ENCODE assay signal across 20 mouse cellular contexts in the genomic region with DNA sequence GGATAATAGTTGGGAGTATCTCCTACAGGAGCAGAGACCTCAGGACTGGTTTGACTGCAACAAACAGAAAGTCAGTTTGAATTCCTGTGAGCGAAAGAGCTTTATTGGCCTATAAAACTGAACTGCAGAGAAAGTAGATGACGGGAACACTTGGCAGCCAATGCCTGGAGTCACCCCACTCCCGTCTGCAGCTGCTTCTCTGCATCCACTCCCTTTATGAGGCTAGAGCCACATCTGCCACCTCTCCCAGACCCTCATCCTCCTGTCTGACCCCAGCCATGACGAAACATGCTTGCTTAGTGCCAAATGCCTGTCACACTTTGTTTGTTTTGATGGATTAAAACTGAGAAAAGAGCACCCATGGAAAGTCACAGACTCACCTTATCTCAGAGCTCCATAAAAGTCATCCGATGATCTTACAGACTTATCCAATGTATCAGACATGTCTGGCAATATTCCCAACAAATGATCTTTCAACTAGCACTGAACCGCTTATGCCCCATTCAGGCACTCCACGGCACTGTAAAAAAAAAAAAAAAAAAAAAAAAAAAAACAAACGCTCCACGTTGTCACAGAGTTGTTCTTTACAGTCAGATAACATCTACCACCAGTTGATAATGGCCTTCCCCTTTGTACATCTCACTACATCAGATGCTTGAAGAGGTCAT. TPM values are rescaled to one million over a fixed set of nuclear protein-coding genes. Genes with fewer than 3 reads are reported as not detected.
A peak's percentile ranks its signal among the peaks of the same experiment; 100 is the strongest.
DNase-seq lines count a peak whose midpoint lies in the region; ATAC-seq and TF ChIP-seq lines count a peak whose summit lies in the region.
"Had no signal": no experiment of that assay in that cellular context is flagged by ENCODE, and none has a peak within 500 bp of the region (broad histone marks: within the 10 kb centered on the region; RNA-seq: fewer than 3 reads in every experiment).

No protein-coding gene starts in this region.

- ATAC-seq in limb, embryonic 13.5 days (ENCODE audit: low FRiP score, low read depth), result peak; percentile 79
- no peak for ATAC-seq in megakaryocyte progenitor cell, adult 5-6 weeks (replicated peaks; ENCODE audit: poor library complexity)
- ATAC-seq: forebrain, embryonic 15.5 days had no signal

- 30% methylated on average over 9 of the region's 9 CpGs for WGBS in limb, embryonic 13.5 days

- H3K36me3 ChIP-seq in MEL (ENCODE audit: control insufficient read depth in 1 of 2, insufficient read depth in 2 of 2, low read length in 2 of 2), result peaks cover 0 to 13% of the 10 kb centered on the region in 2 experiments; a peak in 2 of 4 replicates
- no peaks in the 10 kb centered on the region for H3K36me3 ChIP-seq in limb, embryonic 13.5 days
- H3K36me3 ChIP-seq: forebrain, embryonic 15.5 days; hindbrain, embryonic 12.5 days; liver, embryonic 15.5 days; midbrain, embryonic 10.5 days; neural tube, embryonic 13.5 days had no signal

- no peak overlapping the region for H3K9ac ChIP-seq in MEL (ENCODE audit: control insufficient read depth, low read depth, low read length, poor library complexity, severe bottlenecking)
- H3K9ac ChIP-seq in limb, embryonic 13.5 days, result no peak overlapping the region
- H3K9ac ChIP-seq: forebrain, embryonic 15.5 days; hindbrain, embryonic 12.5 days; liver, embryonic 15.5 days; neural tube, embryonic 13.5 days had no signal

- H3K9me3 ChIP-seq in MEL (replicated peaks; ENCODE audit: insufficient read depth, low read length), result no peaks in the 10 kb centered on the region
- no peaks in the 10 kb centered on the region for H3K9me3 ChIP-seq in limb, embryonic 13.5 days
- H3K9me3 ChIP-seq: forebrain, embryonic 15.5 days; hindbrain, embryonic 12.5 days; liver, embryonic 15.5 days; midbrain, embryonic 10.5 days; neural tube, embryonic 13.5 days had no signal

- H3K27ac ChIP-seq in MEL (ENCODE audit: control insufficient read depth, low read depth, low read length), result no peak overlapping the region
- H3K27ac ChIP-seq in limb, embryonic 13.5 days, result peak overlapping the region; percentile 59; the same call in 1 of the 2 replicates
- H3K27ac ChIP-seq: forebrain, embryonic 15.5 days; heart, adult 2 months; hindbrain, embryonic 12.5 days; liver, embryonic 15.5 days; midbrain, embryonic 10.5 days; neural tube, embryonic 13.5 days had no signal

- no peak for TF ChIP-seq RAD21 in MEL (IDR thresholded peaks at IDR 0.05; ENCODE audit: low read depth, low read length)

- H3K4me2 ChIP-seq in limb, embryonic 13.5 days (replicated peaks), result peak overlapping the region; percentile 21
- H3K4me2 ChIP-seq: forebrain, embryonic 15.5 days; hindbrain, embryonic 12.5 days; liver, embryonic 15.5 days; neural tube, embryonic 13.5 days had no signal

- peak; percentile 14 for DNase-seq in adrenal gland, postnatal 10 days
- DNase-seq in adrenal gland, postnatal 4 days (ENCODE audit: low spot score in 2 of 2), result no peak
- peak; percentile 20 for DNase-seq in kidney, postnatal 10 days
- no peak for DNase-seq in kidney, postnatal 25 days
- DNase-seq in MEL (ENCODE audit: low read depth, low spot score), result no peak
- DNase-seq in cerebellum, postnatal 10 days, result no peak
- DNase-seq: cerebellum, adult 11-12 months; cerebellum, postnatal 36 days; heart, adult 2 months; kidney, adult 11 months; layer of hippocampus, postnatal 36 days; thymus, postnatal 36 days had no signal

- peaks cover 3 to 12% of the 10 kb centered on the region in 2 experiments; a peak in 3 of 4 replicates for H3K4me1 ChIP-seq in MEL (ENCODE audit: control insufficient read depth in 1 of 2, insufficient read depth in 2 of 2, low read length in 2 of 2)
- H3K4me1 ChIP-seq in limb, embryonic 13.5 days, result peaks cover 25% of the 10 kb centered on the region
- H3K4me1 ChIP-seq: forebrain, embryonic 15.5 days; hindbrain, embryonic 12.5 days; liver, embryonic 15.5 days; midbrain, embryonic 10.5 days; neural tube, embryonic 13.5 days had no signal

- no peaks in the 10 kb centered on the region for H3K79me2 ChIP-seq in MEL (ENCODE audit: control insufficient read depth, insufficient read depth, low read length, poor library complexity)

- no peak for TF ChIP-seq EP300 in MEL (IDR thresholded peaks at IDR 0.05; ENCODE audit: low read depth in 1 of 2, low read length in 2 of 2)

- H3K4me3 ChIP-seq in MEL (ENCODE audit: control insufficient read depth in 1 of 2, insufficient read depth in 1 of 2, low read depth in 2 of 2, low read length in 2 of 2), result no peak overlapping the region
- H3K4me3 ChIP-seq in limb, embryonic 13.5 days, result no peak overlapping the region
- H3K4me3 ChIP-seq: erythroblast, embryonic 14.5 days; forebrain, embryonic 15.5 days; heart, adult 2 months; hindbrain, embryonic 12.5 days; liver, embryonic 15.5 days; midbrain, embryonic 10.5 days; neural tube, embryonic 13.5 days had no signal

- TF ChIP-seq CTCF in MEL (IDR thresholded peaks at IDR 0.05 in 2 of 3, conservative IDR thresholded peaks at IDR 0.05 in 1 of 3; ENCODE audit: control insufficient read depth in 1 of 3, insufficient read depth in 1 of 3, low read depth in 2 of 3, low read length in 3 of 3, poor library complexity in 1 of 3, severe bottlenecking in 1 of 3), result no peak

- no peaks in the 10 kb centered on the region for H3K27me3 ChIP-seq in MEL (ENCODE audit: control insufficient read depth in 1 of 2, insufficient read depth in 2 of 2, low read length in 2 of 2)
- H3K27me3 ChIP-seq in limb, embryonic 13.5 days, result no peaks in the 10 kb centered on the region
- H3K27me3 ChIP-seq: forebrain, embryonic 15.5 days; hindbrain, embryonic 12.5 days; liver, embryonic 15.5 days; neural tube, embryonic 13.5 days had no signal

- no peak for TF ChIP-seq POLR2A in MEL (IDR thresholded peaks at IDR 0.05; ENCODE audit: control insufficient read depth in 1 of 2, insufficient read depth in 1 of 2, low read depth in 1 of 2, low read length in 2 of 2, poor library complexity in 1 of 2)

TF ChIP-seq in MEL, 35 proteins besides CTCF, POLR2A, EP300 and RAD21:
- TF ChIP-seq POLR2AphosphoS5 (IDR thresholded peaks at IDR 0.05; ENCODE audit: borderline replicate concordance, low read depth, low read length) (no peak), ZNF384 (IDR thresholded peaks at IDR 0.05; ENCODE audit: low read depth, low read length) (peak; percentile 81)

RNA-seq across cellular contexts. Expression of a gene that starts 37.7 kb away (rescaled TPM):
- total RNA-seq in adrenal gland, postnatal 10 days (2021), result 10 to 100 TPM; 15.1 to 18.4 TPM
- total RNA-seq in adrenal gland, postnatal 4 days (2021), result 10 to 100 TPM; 19.2 to 21.0 TPM
- total RNA-seq in MEL (2012; rRNA removed), result 17.7 and 19.0 TPM in 2 replicates
- 10 to 100 TPM in 1 of 2 experiments, not detected in 1; 15.7 TPM for polyA plus RNA-seq in MEL (2012; ENCODE audit: insufficient read depth in 1 of 2, insufficient read length in 2 of 2, low read depth in 1 of 2, low replicate concordance in 2 of 2, missing spikeins in 1 of 2)
- polyA plus RNA-seq in limb, embryonic 13.5 days (2015; fragmentation: Nextera tagmentation; extraction: Ambion mirVana), result 2.7 and 3.7 TPM in 2 replicates
- 9.9 and 14.3 TPM in 2 replicates for total RNA-seq in megakaryocyte progenitor cell, adult 5-6 weeks (2015)
- total RNA-seq in megakaryocyte progenitor cell, adult 5-6 weeks (2017), result 10.2 and 12.9 TPM in 2 replicates

Comparison
In these comparisons a context has a peak if more than half of its experiments do, and no peak if none do; other contexts are left out.
1. DNase-seq: peak in adrenal gland, postnatal 10 days (single experiment) and kidney, postnatal 10 days (single experiment); none in adrenal gland, postnatal 4 days (0 of 2), kidney, postnatal 25 days (0 of 2), MEL (single experiment) and cerebellum, postnatal 10 days (0 of 2).